Mouse (Mus musculus): ENCODE results near the gene Actr3.
A peak's percentile ranks its signal among the peaks of the same experiment; 100 is the strongest.
"Not testable (repeated sequence)": the region's sequence is repeated elsewhere in the genome, so short reads cannot be mapped to it uniquely, and the experiment has no call there.

Gene Actr3

GRCm38 (mm10) chr1:125437927-125438326 is 2.4 kb upstream of the Actr3 start:
- DNase-seq: peak in 1 of 2 experiments; percentile 40

GRCm38 (mm10) chr1:125437161-125437560 is 1.6 kb upstream of the Actr3 start:
- no peak for DNase-seq

GRCm38 (mm10) chr1:125435018-125435368 is 534 bp downstream of the Actr3 start:
- no peak for DNase-seq

- DNase-seq: peak; percentile 73 to 77
Measured at GRCm38 (mm10) chr1:125434485-125435001, 984 bp downstream of the Actr3 start.

GRCm38 (mm10) chr1:125431286-125431685 is 4.2 kb downstream of the Actr3 start:
- DNase-seq: peak; percentile 11 to 45

GRCm38 (mm10) chr1:125430737-125431136 is 4.8 kb downstream of the Actr3 start:
- DNase-seq: no peak

- no peak for DNase-seq
Measured at GRCm38 (mm10) chr1:125429984-125430383, 5.5 kb downstream of the Actr3 start.

- DNase-seq: no peak
Measured at GRCm38 (mm10) chr1:125428315-125428714, 7.2 kb downstream of the Actr3 start.

- DNase-seq: no peak
Measured at GRCm38 (mm10) chr1:125426387-125427045, 9.0 kb downstream of the Actr3 start.

- DNase-seq: no peak
Measured at GRCm38 (mm10) chr1:125419906-125420305, 15.6 kb downstream of the Actr3 start.

GRCm38 (mm10) chr1:125418732-125419131 is 16.8 kb downstream of the Actr3 start:
- no peak for DNase-seq

GRCm38 (mm10) chr1:125407220-125407619 is 28.3 kb downstream of the Actr3 start:
- no peak for DNase-seq

- no peak for DNase-seq
Measured at GRCm38 (mm10) chr1:125395391-125395790, 40.1 kb downstream of the Actr3 start.

- DNase-seq: not testable (repeated sequence)
Measured at GRCm38 (mm10) chr1:125393324-125393723, 42.2 kb downstream of the Actr3 start.

- DNase-seq: not testable (repeated sequence)
Measured at GRCm38 (mm10) chr1:125390065-125390754, 45.3 kb downstream of the Actr3 start.

GRCm38 (mm10) chr1:125389634-125390033 is 45.9 kb downstream of the Actr3 start:
- DNase-seq: not testable (repeated sequence)

GRCm38 (mm10) chr1:125388370-125388769 is 47.2 kb downstream of the Actr3 start:
- DNase-seq: no peak

GRCm38 (mm10) chr1:125386217-125386616 is 49.3 kb downstream of the Actr3 start:
- no peak for DNase-seq

GRCm38 (mm10) chr1:125382622-125383021 is 52.9 kb downstream of the Actr3 start:
- peak in 1 of 2 experiments; percentile 20 for DNase-seq

GRCm38 (mm10) chr1:125378889-125379288 is 56.6 kb downstream of the Actr3 start:
- no peak for DNase-seq

GRCm38 (mm10) chr1:125372855-125373254 is 62.7 kb downstream of the Actr3 start:
- no peak for DNase-seq

GRCm38 (mm10) chr1:125370779-125371178 is 64.7 kb downstream of the Actr3 start:
- peak in 1 of 2 experiments; percentile 50 for DNase-seq

GRCm38 (mm10) chr1:125365576-125365975 is 70.0 kb downstream of the Actr3 start:
- DNase-seq: no peak

GRCm38 (mm10) chr1:125351416-125352037 is 84.0 kb downstream of the Actr3 start:
- no peak for DNase-seq
